Mouse (Mus musculus) heart, embryonic 10.5 days (tissue): ENCODE results near the gene Evc. TPM values are rescaled to one million over a fixed set of nuclear protein-coding genes. Genes with fewer than 3 reads are reported as not detected.
A peak's percentile ranks its signal among the peaks of the same experiment; 100 is the strongest.

Source experiments
- DNase-seq: peaks from one replicate; pipeline ENCODE4 v3.0.0-alpha.2; 2017; ENCODE audit warnings: low spot score
- H3K27ac ChIP-seq: fragments of 300-500 bp; sonication (generic); 2 replicates; pipeline ENCODE4 v1.5.1; 2016; ENCODE audit warnings: mild to moderate bottlenecking
- H3K27me3 ChIP-seq: fragments of 300-500 bp; sonication (generic); 2 replicates; pipeline ENCODE4 v1.6.1; 2016; ENCODE audit warnings: mild to moderate bottlenecking; ENCODE audit not compliant: poor library complexity, insufficient read depth, severe bottlenecking
- H3K36me3 ChIP-seq: fragments of 300-500 bp; sonication (generic); 2 replicates; pipeline ENCODE4 v1.6.1; 2016; ENCODE audit warnings: mild to moderate bottlenecking, moderate library complexity
- H3K4me1 ChIP-seq: fragments of 300-500 bp; sonication (generic); 2 replicates; pipeline ENCODE4 v1.6.1; 2016; ENCODE audit warnings: mild to moderate bottlenecking
- H3K4me3 ChIP-seq: fragments of 300-500 bp; sonication (generic); 2 replicates; pipeline ENCODE4 v1.5.1; 2016; ENCODE audit warnings: mild to moderate bottlenecking, moderate library complexity
- H3K9me3 ChIP-seq: fragments of 300-500 bp; sonication (generic); 2 replicates; pipeline ENCODE4 v1.6.1; 2016; ENCODE audit warnings: mild to moderate bottlenecking, moderate library complexity
- WGBS: fragments of 180-500 bp; shearing (Covaris S2); methylation state at CpG from one replicate; pipeline ENCODE4 v1.1.7; 2016; 5-methylcytosine and 5-hydroxymethylcytosine counted together
- polyA plus RNA-seq: library from polyadenylated mRNA; unstranded; fragments of >200 nt; fragmentation: Nextera tagmentation; extraction: Ambion mirVana; gene quantifications from 2 replicates; pipeline ENCODE4 v1.2.1, GENCODE M21; 2016

The Evc gene
- polyA plus RNA-seq, 1 experiment from 2014 or later: 9.7 TPM

DNA sequence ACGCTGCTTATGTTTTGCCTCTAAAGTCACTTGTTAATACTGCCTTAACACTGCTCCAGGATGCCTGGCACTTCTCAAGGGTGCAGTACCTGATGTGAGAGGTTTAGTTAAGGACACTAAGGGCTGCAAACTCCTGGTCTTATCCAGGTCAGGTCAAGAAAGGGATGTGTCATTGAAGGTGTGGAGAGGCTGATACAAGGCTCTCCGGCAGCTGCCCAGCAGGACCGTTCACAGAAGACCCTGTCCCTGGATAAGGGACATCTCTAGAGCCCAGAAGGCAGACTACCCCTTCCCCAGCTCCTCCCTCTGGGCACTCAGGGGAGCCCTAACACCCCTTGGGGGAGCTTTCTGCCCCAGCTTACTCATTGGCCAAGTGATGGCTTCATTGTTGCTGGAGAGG, 1.0 kb upstream of the Evc start:
- H3K27ac ChIP-seq: peak overlapping the region; percentile 87
- H3K4me1 ChIP-seq: peaks cover 41% of the 10 kb centered on the region
- DNase-seq: no peak
- WGBS: 39% methylated on average over 3 of the region's 3 CpGs
- H3K4me3 ChIP-seq: peak overlapping the region; percentile 74
- no peaks in the 10 kb centered on the region for H3K9me3 ChIP-seq
- peaks cover 7% of the 10 kb centered on the region; the same call in 1 of the 2 replicates for H3K27me3 ChIP-seq
- peaks cover 7% of the 10 kb centered on the region; the same call in 1 of the 2 replicates for H3K36me3 ChIP-seq

DNA sequence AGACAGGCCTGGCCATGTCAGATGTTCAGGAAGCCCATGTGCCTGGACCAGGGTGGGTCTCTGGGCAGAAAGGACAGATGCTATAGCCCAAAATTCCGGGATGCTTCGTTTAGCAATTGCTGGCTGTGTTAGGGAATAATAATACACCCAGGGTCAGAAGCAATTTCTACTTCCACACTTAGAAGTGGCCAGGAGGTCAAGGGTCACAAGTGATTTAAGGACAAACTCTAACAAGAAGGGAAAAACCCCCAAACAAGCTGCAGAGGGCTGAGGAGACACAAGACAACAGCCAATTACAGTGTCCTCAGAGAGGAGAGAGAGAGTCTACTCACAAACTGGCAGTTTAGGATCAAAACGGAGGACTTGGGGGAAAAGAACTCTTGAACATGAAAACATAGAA, 1.6 kb downstream of the Evc start:
- DNase-seq: no peak
- peaks cover 41% of the 10 kb centered on the region for H3K4me1 ChIP-seq
- no peak overlapping the region for H3K4me3 ChIP-seq
- peaks cover 13% of the 10 kb centered on the region; the same call in 1 of the 2 replicates for H3K27me3 ChIP-seq
- 71% methylated on average over 3 of the region's 3 CpGs for WGBS
- H3K27ac ChIP-seq: no peak overlapping the region
- H3K9me3 ChIP-seq: no peaks in the 10 kb centered on the region
- no peaks in the 10 kb centered on the region for H3K36me3 ChIP-seq

DNA sequence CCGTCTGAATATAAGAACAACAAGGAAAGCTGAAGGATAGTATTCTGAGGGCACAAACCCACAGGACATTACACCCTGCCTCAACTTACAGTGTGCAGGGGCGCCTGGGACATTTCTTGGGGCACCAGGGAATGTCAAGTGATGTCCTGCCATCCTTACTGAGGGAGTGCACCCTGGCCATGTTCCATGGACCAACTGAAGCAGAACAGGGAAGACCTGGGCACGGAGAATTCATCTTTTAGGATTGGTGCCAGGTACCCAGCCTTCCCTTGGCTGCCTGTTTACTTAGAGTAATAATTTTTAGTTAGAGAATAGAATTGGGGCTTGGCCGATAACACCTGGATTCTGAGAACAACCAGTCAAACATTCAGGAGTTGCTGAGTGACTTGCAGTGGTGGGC, 4.6 kb downstream of the Evc start:
- Histone ChIP-seq H3K4me3 (no peak overlapping the region), H3K9me3 (no peaks in the 10 kb centered on the region), H3K36me3 (peaks cover 5% of the 10 kb centered on the region; the same call in 1 of the 2 replicates), H3K27ac (no peak overlapping the region), H3K4me1 (peaks cover 11% of the 10 kb centered on the region), H3K27me3 (peaks cover 13% of the 10 kb centered on the region; the same call in 1 of the 2 replicates)
- no peak for DNase-seq
- 78% methylated on average over 4 of the region's 4 CpGs for WGBS

DNA sequence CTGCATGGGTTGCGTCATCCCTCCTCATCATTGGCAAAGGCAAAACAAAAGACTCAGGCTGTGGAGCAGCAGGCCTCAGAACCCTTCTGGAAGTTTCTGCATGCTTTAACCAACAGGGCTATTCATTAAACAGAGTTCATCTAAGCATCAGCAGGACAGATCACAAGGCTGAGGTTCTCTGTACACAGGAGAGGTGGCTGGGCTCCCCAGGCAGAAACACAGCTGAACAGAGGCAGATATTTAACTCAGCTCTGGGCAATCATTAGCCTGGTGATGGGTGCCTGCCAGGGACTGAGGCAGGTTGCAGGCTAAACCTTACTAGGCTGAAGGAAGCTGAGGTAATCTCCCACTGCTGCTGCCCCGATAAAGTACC, 5.6 kb downstream of the Evc start:
- WGBS: 86% methylated on average over 2 of the region's 2 CpGs

DNA sequence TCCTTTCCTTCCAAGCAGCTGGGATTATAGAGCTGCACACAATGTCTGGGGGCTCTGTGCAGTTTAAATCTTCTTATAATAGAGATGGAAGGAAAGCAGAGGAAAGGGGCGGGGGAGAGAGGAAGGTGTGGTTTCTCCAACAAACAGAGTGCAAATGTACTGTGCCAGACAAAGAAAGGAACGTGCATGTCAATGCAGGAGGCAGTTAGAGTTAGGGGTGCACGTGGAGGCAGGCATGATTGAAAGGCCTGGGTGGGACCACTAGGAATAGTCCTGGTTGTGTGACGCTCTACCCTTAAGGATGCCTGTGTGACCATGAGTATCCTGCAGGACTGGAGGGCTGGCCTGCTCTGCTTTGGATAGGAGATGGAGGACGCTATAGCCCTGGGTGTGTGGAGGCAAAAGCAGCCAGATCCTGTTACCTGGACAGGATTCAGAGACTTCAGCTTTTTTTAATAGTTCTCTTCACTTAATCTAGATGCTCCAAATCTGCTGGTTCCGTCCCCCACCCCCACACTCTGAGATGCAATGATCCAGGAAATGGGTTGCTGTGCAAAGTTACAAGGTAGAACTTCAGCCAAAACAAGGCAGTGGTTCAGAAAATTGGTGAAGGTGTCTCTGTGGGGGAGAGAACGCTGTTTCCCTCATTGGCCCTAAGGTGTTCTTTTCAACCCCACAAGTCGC, 6.1 kb downstream of the Evc start:
- 83% methylated on average over 8 of the region's 8 CpGs for WGBS

More for the DNA sequence above, 5.6 kb downstream of the Evc start:
- Histone ChIP-seq H3K27me3 (peaks cover 13% of the 10 kb centered on the region; the same call in 1 of the 2 replicates), H3K4me3 (no peak overlapping the region), H3K9me3 (no peaks in the 10 kb centered on the region), H3K4me1 (peaks cover 3% of the 10 kb centered on the region; the same call in 1 of the 2 replicates), H3K27ac (no peak overlapping the region), H3K36me3 (peaks cover 7% of the 10 kb centered on the region; the same call in 1 of the 2 replicates)
- no peak for DNase-seq

DNA sequence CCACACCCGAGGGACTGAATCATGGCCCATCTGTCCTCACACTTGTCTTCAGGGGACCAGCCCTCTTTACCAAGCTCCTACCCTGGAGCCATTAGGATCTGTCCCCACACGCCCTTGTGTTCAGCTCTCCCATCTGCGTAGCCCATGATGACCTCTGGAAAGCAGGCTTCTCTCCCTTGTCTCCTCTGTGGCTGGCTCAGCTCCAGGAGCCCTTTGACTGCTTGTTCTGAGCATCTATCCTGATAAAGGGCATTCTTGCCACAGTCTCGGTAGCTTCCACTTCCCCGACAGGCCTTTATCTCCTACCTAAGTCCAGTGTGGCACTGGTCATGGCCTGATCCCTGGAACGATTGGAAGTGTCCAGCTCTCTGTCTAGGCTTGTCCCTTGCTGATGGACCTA, 10.0 kb downstream of the Evc start:
- DNase-seq: no peak
- 70% methylated on average over 6 of the region's 6 CpGs for WGBS
- Histone ChIP-seq H3K27ac (no peak overlapping the region), H3K9me3 (no peaks in the 10 kb centered on the region; the same call in 1 of the 2 replicates), H3K27me3 (peaks cover 6% of the 10 kb centered on the region; the same call in 1 of the 2 replicates), H3K36me3 (peaks cover 31% of the 10 kb centered on the region), H3K4me1 (no peaks in the 10 kb centered on the region), H3K4me3 (no peak overlapping the region)

More for the DNA sequence above, 6.1 kb downstream of the Evc start:
- H3K4me3 ChIP-seq: no peak overlapping the region
- H3K4me1 ChIP-seq: no peaks in the 10 kb centered on the region
- no peaks in the 10 kb centered on the region for H3K9me3 ChIP-seq
- DNase-seq: no peak
- peaks cover 12% of the 10 kb centered on the region for H3K36me3 ChIP-seq
- peaks cover 8% of the 10 kb centered on the region; the same call in 1 of the 2 replicates for H3K27me3 ChIP-seq
- no peak overlapping the region for H3K27ac ChIP-seq

DNA sequence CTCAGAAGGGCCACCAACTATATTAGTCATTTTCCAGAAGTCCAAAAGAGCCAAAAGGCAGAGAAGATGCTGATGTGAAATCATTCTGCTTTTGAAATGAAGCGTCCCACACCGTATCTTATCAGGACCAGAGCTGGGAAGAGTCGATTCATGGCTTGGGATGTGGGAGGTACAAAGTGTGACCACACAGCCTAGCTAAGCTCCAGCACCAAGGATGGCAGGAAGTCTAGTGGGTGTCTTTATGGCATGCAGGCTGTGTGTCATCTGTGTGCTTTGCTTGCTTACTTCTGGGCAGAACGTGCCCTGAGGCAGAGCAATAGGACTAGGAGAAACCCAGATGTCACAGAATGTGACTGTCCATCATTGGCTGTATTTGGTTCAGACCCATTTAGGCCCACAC, 15.9 kb downstream of the Evc start:
- Histone ChIP-seq H3K4me1 (no peaks in the 10 kb centered on the region), H3K27me3 (no peaks in the 10 kb centered on the region), H3K36me3 (peaks cover 50% of the 10 kb centered on the region), H3K9me3 (no peaks in the 10 kb centered on the region; the same call in 1 of the 2 replicates), H3K4me3 (no peak overlapping the region), H3K27ac (no peak overlapping the region)
- 72% methylated on average over 4 of the region's 4 CpGs for WGBS
- no peak for DNase-seq

DNA sequence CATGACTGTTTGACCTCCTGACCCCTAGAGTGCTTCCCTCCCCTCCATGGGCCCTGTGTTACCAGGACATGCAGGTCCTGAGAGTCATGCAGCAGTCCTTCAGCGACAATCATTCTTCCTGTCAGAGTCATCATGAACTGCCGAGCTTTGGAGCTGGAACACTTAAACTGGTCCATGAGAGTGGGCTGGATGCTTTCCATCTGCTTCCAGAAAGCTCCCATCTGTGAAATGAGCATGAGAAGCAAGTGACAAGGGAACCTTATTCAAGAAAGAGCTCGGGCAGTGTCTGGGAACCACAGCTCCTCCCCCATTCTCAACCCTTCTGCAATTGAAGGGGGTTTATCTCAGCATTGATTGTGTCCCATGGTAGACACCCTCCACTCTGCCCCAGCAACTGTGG, 16.5 kb downstream of the Evc start:
- Histone ChIP-seq H3K4me3 (no peak overlapping the region), H3K4me1 (no peaks in the 10 kb centered on the region), H3K9me3 (peaks cover 6% of the 10 kb centered on the region), H3K27me3 (no peaks in the 10 kb centered on the region), H3K27ac (no peak overlapping the region), H3K36me3 (peaks cover 50% of the 10 kb centered on the region)
- DNase-seq: no peak
- 73% methylated on average over 3 of the region's 3 CpGs for WGBS

DNA sequence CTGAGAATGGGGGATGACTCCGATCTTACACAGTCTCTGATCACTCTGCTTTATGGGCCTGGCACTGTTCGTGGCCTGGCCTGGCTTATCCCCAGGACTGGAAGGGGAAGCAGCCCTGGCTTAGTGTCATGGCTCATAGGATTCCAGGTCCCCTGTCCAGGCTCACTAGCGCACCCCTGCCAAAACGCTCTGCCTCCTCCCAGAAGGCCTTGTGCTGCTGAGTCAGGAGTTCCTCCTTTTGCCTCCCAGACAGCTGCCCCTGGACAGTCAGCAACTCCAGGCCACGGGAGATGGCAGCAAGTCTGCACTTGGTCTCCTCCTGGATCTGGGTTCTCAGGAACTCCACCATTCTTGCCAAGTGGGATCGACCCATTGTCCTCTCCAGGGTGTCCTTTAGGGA, 18.0 kb downstream of the Evc start:
- Histone ChIP-seq H3K27ac (no peak overlapping the region), H3K4me1 (no peaks in the 10 kb centered on the region), H3K9me3 (peaks cover 6% of the 10 kb centered on the region; the same call in 1 of the 2 replicates), H3K36me3 (peaks cover 54% of the 10 kb centered on the region), H3K4me3 (no peak overlapping the region), H3K27me3 (no peaks in the 10 kb centered on the region)
- DNase-seq: no peak
- WGBS: 81% methylated on average over 6 of the region's 6 CpGs

DNA sequence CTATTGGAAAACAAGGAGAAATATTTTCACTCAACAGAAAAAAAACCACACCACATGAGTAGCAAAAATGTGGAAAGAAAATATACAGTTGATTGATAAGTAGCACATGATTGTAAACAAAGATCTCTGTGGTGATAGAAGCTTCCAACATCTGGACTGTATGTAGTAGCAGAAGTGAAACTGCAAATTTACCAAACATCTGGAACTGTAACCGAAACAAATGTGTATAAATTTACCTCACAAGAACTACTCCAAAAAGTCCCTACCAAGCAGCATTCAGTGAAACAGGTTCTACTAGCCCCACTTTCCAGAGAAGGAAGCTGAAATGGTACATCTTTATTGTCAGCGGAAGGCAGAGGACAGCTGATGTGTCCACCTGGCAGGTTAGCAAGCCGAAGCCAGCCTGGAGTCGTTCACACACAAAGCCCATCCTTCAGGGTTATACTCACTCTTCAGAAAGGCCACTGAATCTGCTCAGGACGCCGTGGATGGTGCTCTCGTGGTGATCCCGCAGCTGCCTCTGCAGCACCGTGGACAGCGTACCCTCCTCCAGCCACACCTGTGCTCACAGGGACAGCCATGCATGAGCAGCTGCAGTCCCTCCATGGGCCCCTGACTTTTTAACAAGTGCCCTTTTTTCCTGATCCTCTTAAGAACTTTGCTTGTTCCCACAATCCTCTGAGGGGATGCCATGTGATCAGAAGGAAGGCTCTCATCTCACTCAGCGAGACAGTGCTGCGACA, 23.5 kb downstream of the Evc start:
- peaks cover 6% of the 10 kb centered on the region; the same call in 1 of the 2 replicates for H3K9me3 ChIP-seq
- H3K27ac ChIP-seq: no peak overlapping the region
- no peak for DNase-seq
- H3K4me3 ChIP-seq: no peak overlapping the region
- no peaks in the 10 kb centered on the region for H3K27me3 ChIP-seq
- peaks cover 46% of the 10 kb centered on the region for H3K36me3 ChIP-seq
- 81% methylated on average over 12 of the region's 12 CpGs for WGBS
- no peaks in the 10 kb centered on the region for H3K4me1 ChIP-seq

DNA sequence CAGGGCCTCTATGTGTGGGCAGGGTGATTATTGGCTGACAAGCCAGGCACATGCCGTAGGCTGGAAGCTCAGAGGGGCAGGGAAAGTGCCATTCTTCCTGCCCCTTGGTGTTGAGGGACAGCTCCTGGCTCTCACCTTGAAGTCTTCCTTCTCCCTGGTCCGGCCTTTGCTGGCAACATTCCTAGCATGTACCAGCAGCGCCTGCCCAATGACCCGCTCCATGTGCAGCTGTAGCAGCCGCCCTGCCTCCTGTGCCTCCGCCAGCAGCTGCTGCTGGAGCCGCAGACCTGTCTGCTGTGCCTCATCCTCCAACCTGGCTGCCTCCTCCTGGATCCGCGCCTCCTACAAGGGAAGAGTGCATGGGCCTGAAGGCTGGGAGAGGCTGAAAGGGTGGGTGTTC, 26.7 kb downstream of the Evc start:
- Histone ChIP-seq H3K36me3 (peaks cover 24% of the 10 kb centered on the region), H3K27me3 (no peaks in the 10 kb centered on the region), H3K4me3 (no peak overlapping the region), H3K27ac (no peak overlapping the region), H3K9me3 (no peaks in the 10 kb centered on the region), H3K4me1 (no peaks in the 10 kb centered on the region)
- no peak for DNase-seq
- WGBS: 80% methylated on average over 9 of the region's 9 CpGs

DNA sequence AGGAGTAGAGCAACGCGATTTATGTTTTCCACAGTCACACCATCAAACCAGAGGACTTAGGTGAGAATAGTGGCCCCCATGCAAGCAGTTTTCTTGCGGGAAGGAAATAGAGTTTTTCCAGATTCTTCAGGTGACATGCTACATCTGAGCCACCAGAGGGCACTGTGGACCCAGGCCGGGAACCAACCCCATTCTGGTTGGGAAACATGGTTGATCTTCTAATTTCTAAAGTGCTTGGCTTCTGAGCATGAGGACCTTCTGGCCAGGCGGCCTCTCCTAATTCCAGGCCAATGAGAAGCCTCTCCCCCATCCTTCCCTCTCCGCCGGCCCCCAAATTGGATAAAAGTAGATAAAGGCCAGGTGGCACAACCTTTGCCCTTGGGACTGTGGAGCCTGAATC, 38.3 kb downstream of the Evc start:
- DNase-seq: no peak
- no peaks in the 10 kb centered on the region for H3K9me3 ChIP-seq
- no peaks in the 10 kb centered on the region for H3K4me1 ChIP-seq
- WGBS: 23% methylated on average over 7 of the region's 7 CpGs
- H3K27ac ChIP-seq: no peak overlapping the region
- H3K27me3 ChIP-seq: no peaks in the 10 kb centered on the region
- no peak overlapping the region for H3K4me3 ChIP-seq
- H3K36me3 ChIP-seq: no peaks in the 10 kb centered on the region

DNA sequence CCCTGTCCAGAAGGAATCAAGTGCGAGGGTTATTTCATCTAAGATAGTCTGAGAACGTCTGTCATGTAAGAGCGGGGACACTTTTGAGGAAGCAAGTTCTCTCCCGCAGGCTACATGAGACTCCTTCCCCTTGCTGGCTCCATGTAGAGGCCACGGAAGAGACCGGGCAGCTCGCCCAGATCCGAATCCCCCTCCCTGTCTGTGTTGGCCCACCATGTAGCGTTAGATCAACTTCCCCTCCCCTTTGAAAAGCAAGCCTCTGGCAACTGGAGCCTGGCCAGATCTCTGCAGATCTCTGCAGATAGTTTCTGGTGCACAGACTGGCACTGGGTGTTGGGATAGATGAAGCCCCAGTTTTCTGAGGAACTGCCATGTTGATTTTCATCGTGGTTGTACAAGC, 40.0 kb downstream of the Evc start:
- H3K4me1 ChIP-seq: no peaks in the 10 kb centered on the region
- H3K4me3 ChIP-seq: no peak overlapping the region
- 75% methylated on average over 10 of the region's 10 CpGs for WGBS
- H3K27me3 ChIP-seq: no peaks in the 10 kb centered on the region
- no peak overlapping the region for H3K27ac ChIP-seq
- H3K9me3 ChIP-seq: no peaks in the 10 kb centered on the region
- H3K36me3 ChIP-seq: 0 out of 2 replicates have a peak, but pooled peaks cover under 1% of the 10 kb centered on the region
- no peak for DNase-seq
